Mouse (Mus musculus): ENCODE measurements around the gene Mms19. TPM values are rescaled to one million over a fixed set of nuclear protein-coding genes. Genes with fewer than 3 reads are reported as not detected.

Mms19 gene
- polyA plus RNA-seq (2015; fragmentation: Nextera tagmentation; extraction: Ambion mirVana): 27.0 and 31.9 TPM in 2 replicates

GRCm38 (mm10) chr19:41980819-41981594 lies at the start of gene Mms19:
Mms19 (minus strand) TSS chr19:41981157.
- Histone ChIP-seq H3K4me1 (ENCODE audit: control insufficient read depth, insufficient read depth, low read length) (peaks cover 14% of the 10 kb centered on the region), H3K27me3 (ENCODE audit: control insufficient read depth, insufficient read depth, low read depth, low read length) (peaks cover 5% of the 10 kb centered on the region; the same call in 1 of the 2 replicates), H3K9me3 (replicated peaks; ENCODE audit: control insufficient read depth, low read length, poor library complexity, severe bottlenecking) (no peaks in the 10 kb centered on the region), H3K9ac (ENCODE audit: low read depth, low read length) (peak within 1 kb of the TSS; percentile 83), H3K36me3 (ENCODE audit: control insufficient read depth, insufficient read depth, low read length) (0 out of 2 replicates have a peak, but pooled peaks cover 2% of the 10 kb centered on the region), H3K4me3 (ENCODE audit: low read depth, low read length) (peak within 1 kb of the TSS; percentile 90), H3K4me2 (ENCODE audit: low read length) (peak within 1 kb of the TSS; percentile 100), H3K27ac (ENCODE audit: low read length) (peak within 1 kb of the TSS; percentile 87)
- under 1% methylated on average over 53 of the region's 68 CpGs for WGBS
- ATAC-seq: peak; percentile 94

DNA sequence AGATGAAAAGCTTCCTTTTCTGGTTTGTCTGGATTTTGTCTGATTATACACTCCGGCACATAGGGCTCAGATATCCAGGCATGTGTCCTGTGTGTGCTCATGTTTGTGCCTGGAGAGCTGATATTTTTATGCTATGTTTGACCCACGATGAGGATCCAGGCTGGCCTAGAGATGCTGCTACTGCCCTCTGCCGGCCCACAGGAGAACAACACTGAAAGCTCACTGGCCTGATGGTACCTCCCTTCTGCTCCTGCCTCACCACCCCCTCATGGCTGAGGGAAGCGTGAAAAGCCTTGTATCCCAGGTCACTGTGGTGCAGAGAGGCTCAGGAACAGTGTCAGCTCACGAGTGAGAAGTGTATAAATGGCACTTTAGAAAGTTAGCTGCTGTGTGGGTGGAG lies 45.2 kb upstream of the Mms19 start:
- H3K4me1 ChIP-seq (ENCODE audit: control insufficient read depth, insufficient read depth, low read length): no peaks in the 10 kb centered on the region
- H3K9me3 ChIP-seq (replicated peaks; ENCODE audit: control insufficient read depth, low read length, poor library complexity, severe bottlenecking): no peaks in the 10 kb centered on the region
- H3K9ac ChIP-seq (ENCODE audit: low read depth, low read length): no peak overlapping the region
- no peak overlapping the region for H3K27ac ChIP-seq (ENCODE audit: low read length)
- no peak overlapping the region for H3K4me2 ChIP-seq (ENCODE audit: low read length)
- ATAC-seq: peak; percentile 67
- 8% methylated on average over 5 of the region's 5 CpGs for WGBS
- H3K4me3 ChIP-seq (ENCODE audit: low read depth, low read length): no peak overlapping the region
- no peaks in the 10 kb centered on the region for H3K27me3 ChIP-seq (ENCODE audit: control insufficient read depth, insufficient read depth, low read depth, low read length)
- no peaks in the 10 kb centered on the region for H3K36me3 ChIP-seq (ENCODE audit: control insufficient read depth, insufficient read depth, low read length)

GRCm38 (mm10) chr19:42022542-42022848 lies 41.5 kb upstream of the Mms19 start:
- 68% methylated on average over 2 of the region's 2 CpGs for WGBS
- no peaks in the 10 kb centered on the region for H3K4me1 ChIP-seq (ENCODE audit: control insufficient read depth, insufficient read depth, low read length)
- no peak overlapping the region for H3K4me3 ChIP-seq (ENCODE audit: low read depth, low read length)
- H3K36me3 ChIP-seq (ENCODE audit: control insufficient read depth, insufficient read depth, low read length): no peaks in the 10 kb centered on the region
- no peak for ATAC-seq
- no peak overlapping the region for H3K27ac ChIP-seq (ENCODE audit: low read length)
- H3K4me2 ChIP-seq (ENCODE audit: low read length): no peak overlapping the region
- H3K9ac ChIP-seq (ENCODE audit: low read depth, low read length): no peak overlapping the region
- no peaks in the 10 kb centered on the region for H3K27me3 ChIP-seq (ENCODE audit: control insufficient read depth, insufficient read depth, low read depth, low read length)
- no peaks in the 10 kb centered on the region for H3K9me3 ChIP-seq (replicated peaks; ENCODE audit: control insufficient read depth, low read length, poor library complexity, severe bottlenecking)

GRCm38 (mm10) chr19:42021681-42022541 lies 41.0 kb upstream of the Mms19 start:
- no peaks in the 10 kb centered on the region for H3K27me3 ChIP-seq (ENCODE audit: control insufficient read depth, insufficient read depth, low read depth, low read length)
- H3K9me3 ChIP-seq (replicated peaks; ENCODE audit: control insufficient read depth, low read length, poor library complexity, severe bottlenecking): no peaks in the 10 kb centered on the region
- no peaks in the 10 kb centered on the region for H3K4me1 ChIP-seq (ENCODE audit: control insufficient read depth, insufficient read depth, low read length)
- H3K4me3 ChIP-seq (ENCODE audit: low read depth, low read length): no peak overlapping the region
- no peak overlapping the region for H3K27ac ChIP-seq (ENCODE audit: low read length)
- no peak overlapping the region for H3K9ac ChIP-seq (ENCODE audit: low read depth, low read length)
- 57% methylated on average over 10 of the region's 10 CpGs for WGBS
- no peak for ATAC-seq
- H3K4me2 ChIP-seq (ENCODE audit: low read length): no peak overlapping the region
- H3K36me3 ChIP-seq (ENCODE audit: control insufficient read depth, insufficient read depth, low read length): no peaks in the 10 kb centered on the region

DNA sequence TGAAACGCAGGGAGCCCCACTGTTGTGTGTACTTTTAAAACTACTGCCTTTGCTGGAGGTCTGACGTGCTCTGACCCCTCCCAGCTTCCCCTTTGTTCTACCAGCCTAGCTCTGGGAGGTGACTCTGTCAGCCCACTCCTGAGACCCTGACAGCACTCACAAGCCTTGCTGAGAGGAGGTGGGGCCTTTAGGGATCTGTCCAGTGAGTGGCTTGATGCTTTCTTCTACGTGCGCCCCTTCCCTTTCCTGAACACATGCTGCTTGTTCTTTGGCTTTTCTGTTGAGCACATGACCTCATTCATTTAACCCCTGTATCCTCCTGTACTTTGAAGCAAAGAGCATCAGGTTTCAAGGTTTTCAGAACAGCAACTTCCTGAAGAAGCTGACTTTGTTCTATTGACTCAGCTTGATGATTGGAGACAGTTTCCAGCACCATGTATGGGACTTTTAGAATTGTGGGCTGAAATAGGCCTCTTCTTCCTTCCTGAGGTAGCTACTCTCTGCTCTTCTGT lies 38.1 kb upstream of the Mms19 start:
- Histone ChIP-seq H3K9ac (ENCODE audit: low read depth, low read length) (no peak overlapping the region), H3K9me3 (replicated peaks; ENCODE audit: control insufficient read depth, low read length, poor library complexity, severe bottlenecking) (no peaks in the 10 kb centered on the region), H3K4me3 (ENCODE audit: low read depth, low read length) (no peak overlapping the region), H3K4me2 (ENCODE audit: low read length) (no peak overlapping the region), H3K36me3 (ENCODE audit: control insufficient read depth, insufficient read depth, low read length) (no peaks in the 10 kb centered on the region), H3K27ac (ENCODE audit: low read length) (no peak overlapping the region), H3K27me3 (ENCODE audit: control insufficient read depth, insufficient read depth, low read depth, low read length) (no peaks in the 10 kb centered on the region), H3K4me1 (ENCODE audit: control insufficient read depth, insufficient read depth, low read length) (no peaks in the 10 kb centered on the region)
- 37% methylated on average over 4 of the region's 4 CpGs for WGBS
- no peak for ATAC-seq

GRCm38 (mm10) chr19:42017399-42018247 lies 36.7 kb upstream of the Mms19 start:
- no peak for ATAC-seq
- no peak overlapping the region for H3K9ac ChIP-seq (ENCODE audit: low read depth, low read length)
- H3K4me1 ChIP-seq (ENCODE audit: control insufficient read depth, insufficient read depth, low read length): no peaks in the 10 kb centered on the region
- peak overlapping the region; percentile 5; the same call in 1 of the 2 replicates for H3K27ac ChIP-seq (ENCODE audit: low read length)
- no peak overlapping the region for H3K4me3 ChIP-seq (ENCODE audit: low read depth, low read length)
- no peaks in the 10 kb centered on the region for H3K36me3 ChIP-seq (ENCODE audit: control insufficient read depth, insufficient read depth, low read length)
- H3K27me3 ChIP-seq (ENCODE audit: control insufficient read depth, insufficient read depth, low read depth, low read length): no peaks in the 10 kb centered on the region
- H3K4me2 ChIP-seq (ENCODE audit: low read length): no peak overlapping the region
- 83% methylated on average over 8 of the region's 8 CpGs for WGBS
- H3K9me3 ChIP-seq (replicated peaks; ENCODE audit: control insufficient read depth, low read length, poor library complexity, severe bottlenecking): no peaks in the 10 kb centered on the region

DNA sequence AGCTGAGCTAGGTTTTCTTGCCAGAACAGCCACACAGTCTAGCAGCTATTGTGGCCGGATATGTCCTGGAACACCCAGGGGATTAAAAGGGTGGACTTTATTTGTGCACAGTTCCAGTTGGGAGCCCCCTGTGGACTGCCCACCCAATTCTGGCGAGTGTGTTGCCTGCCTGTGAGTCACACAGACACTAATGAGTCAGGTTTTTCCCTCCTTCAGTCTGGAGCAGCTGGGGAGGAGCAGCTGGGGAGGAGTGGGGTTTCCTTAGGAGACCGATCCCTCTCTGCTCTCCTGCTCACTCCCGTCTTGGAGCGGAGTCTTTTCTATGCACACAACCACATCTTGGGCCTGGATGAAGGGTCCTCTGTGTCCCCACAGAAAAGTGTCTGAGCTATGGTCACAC lies 35.9 kb upstream of the Mms19 start:
- H3K4me3 ChIP-seq (ENCODE audit: low read depth, low read length): no peak overlapping the region
- H3K4me1 ChIP-seq (ENCODE audit: control insufficient read depth, insufficient read depth, low read length): no peaks in the 10 kb centered on the region
- no peaks in the 10 kb centered on the region for H3K36me3 ChIP-seq (ENCODE audit: control insufficient read depth, insufficient read depth, low read length)
- 60% methylated on average over 5 of the region's 5 CpGs for WGBS
- peak overlapping the region; percentile 5; the same call in 1 of the 2 replicates for H3K27ac ChIP-seq (ENCODE audit: low read length)
- H3K9ac ChIP-seq (ENCODE audit: low read depth, low read length): no peak overlapping the region
- no peak overlapping the region for H3K4me2 ChIP-seq (ENCODE audit: low read length)
- H3K27me3 ChIP-seq (ENCODE audit: control insufficient read depth, insufficient read depth, low read depth, low read length): no peaks in the 10 kb centered on the region
- no peak for ATAC-seq
- H3K9me3 ChIP-seq (replicated peaks; ENCODE audit: control insufficient read depth, low read length, poor library complexity, severe bottlenecking): no peaks in the 10 kb centered on the region

DNA sequence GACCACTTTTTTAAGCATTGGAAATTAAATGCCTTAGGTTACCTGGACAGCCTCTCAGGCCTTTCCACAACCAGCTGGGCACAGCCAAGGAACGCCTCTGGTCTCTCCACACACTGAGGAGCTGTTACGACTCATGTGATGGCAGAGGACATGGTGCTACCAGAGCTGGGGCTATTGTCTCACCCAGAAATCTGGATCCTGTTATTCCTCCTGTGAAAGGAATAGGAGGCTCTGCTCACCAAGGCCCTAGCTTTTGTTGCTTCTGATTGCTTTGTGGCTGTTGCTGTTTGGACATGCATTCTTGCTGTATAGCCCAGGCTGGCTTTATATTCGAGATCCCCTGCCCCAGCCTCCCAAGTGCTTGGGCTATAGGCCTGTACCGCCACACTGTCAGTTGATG lies 35.3 kb upstream of the Mms19 start:
- Histone ChIP-seq H3K9me3 (replicated peaks; ENCODE audit: control insufficient read depth, low read length, poor library complexity, severe bottlenecking) (no peaks in the 10 kb centered on the region), H3K4me1 (ENCODE audit: control insufficient read depth, insufficient read depth, low read length) (no peaks in the 10 kb centered on the region), H3K9ac (ENCODE audit: low read depth, low read length) (no peak overlapping the region), H3K36me3 (ENCODE audit: control insufficient read depth, insufficient read depth, low read length) (no peaks in the 10 kb centered on the region), H3K27ac (ENCODE audit: low read length) (0 out of 2 replicates have a peak overlapping the region, but pooled peaks have one; percentile 28), H3K4me3 (ENCODE audit: low read depth, low read length) (no peak overlapping the region), H3K27me3 (ENCODE audit: control insufficient read depth, insufficient read depth, low read depth, low read length) (no peaks in the 10 kb centered on the region), H3K4me2 (ENCODE audit: low read length) (no peak overlapping the region)
- 70% methylated on average over 4 of the region's 4 CpGs for WGBS
- no peak for ATAC-seq

Measured in midbrain, embryonic 16.5 days (tissue).